Mouse (Mus musculus): ENCODE data around the gene Aldh16a1. TPM values are rescaled to one million over a fixed set of nuclear protein-coding genes. Genes with fewer than 3 reads are reported as not detected.
A peak's percentile ranks its signal among the peaks of the same experiment; 100 is the strongest.

Gene Aldh16a1
- polyA plus RNA-seq, 1 experiment from 2014 or later: 53.0 TPM

- WGBS: 46% methylated on average over 6 of the region's 6 CpGs
- DNase-seq (ENCODE audit: extremely low spot score, low spot score): no peak
- Histone ChIP-seq H3K4me3 (no peak overlapping the region), H3K4me1 (peaks cover 35% of the 10 kb centered on the region), H3K27ac (peak overlapping the region; percentile 63), H3K9me3 (no peaks in the 10 kb centered on the region), H3K36me3 (replicated peaks) (peaks cover 37% of the 10 kb centered on the region), H3K27me3 (ENCODE audit: poor library complexity, severe bottlenecking) (no peaks in the 10 kb centered on the region)
Observed at GRCm38 (mm10) chr7:45149545-45149944, 4.8 kb downstream of the Aldh16a1 start.

DNA sequence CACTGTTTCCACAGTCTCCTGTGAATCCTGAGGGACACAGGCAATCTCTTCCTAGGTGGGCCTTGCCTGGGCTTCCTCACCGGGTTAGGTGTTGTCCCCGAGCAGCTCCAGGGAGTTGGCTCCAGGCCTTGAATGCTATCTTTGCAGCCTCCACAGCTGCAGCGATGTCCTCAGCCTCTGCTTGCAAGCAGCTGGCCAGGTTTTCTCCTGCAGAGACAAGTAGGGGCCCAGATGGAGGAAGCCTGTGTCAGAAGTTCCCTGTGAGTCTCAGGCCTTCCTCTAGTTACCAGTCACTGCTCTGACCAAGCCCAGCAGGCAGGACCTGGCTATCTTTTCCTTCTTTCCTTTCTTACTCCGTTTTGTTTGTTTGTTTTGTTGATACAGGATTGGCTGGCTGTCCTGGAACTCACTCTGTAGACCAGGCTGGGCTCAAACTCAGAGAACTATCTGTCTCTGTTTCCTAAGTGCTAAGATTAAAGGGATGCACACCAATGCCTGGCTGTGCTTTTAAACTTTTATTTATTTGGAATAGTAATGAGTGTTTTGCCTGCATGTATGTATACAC is 5.8 kb downstream of the Aldh16a1 start:
- H3K4me3 ChIP-seq: no peak overlapping the region
- H3K27me3 ChIP-seq (ENCODE audit: poor library complexity, severe bottlenecking): no peaks in the 10 kb centered on the region
- 68% methylated on average over 4 of the region's 4 CpGs for WGBS
- H3K27ac ChIP-seq: no peak overlapping the region
- H3K36me3 ChIP-seq (replicated peaks): peaks cover 47% of the 10 kb centered on the region
- no peaks in the 10 kb centered on the region for H3K9me3 ChIP-seq
- no peak for DNase-seq (ENCODE audit: extremely low spot score, low spot score)
- peaks cover 32% of the 10 kb centered on the region for H3K4me1 ChIP-seq

DNA sequence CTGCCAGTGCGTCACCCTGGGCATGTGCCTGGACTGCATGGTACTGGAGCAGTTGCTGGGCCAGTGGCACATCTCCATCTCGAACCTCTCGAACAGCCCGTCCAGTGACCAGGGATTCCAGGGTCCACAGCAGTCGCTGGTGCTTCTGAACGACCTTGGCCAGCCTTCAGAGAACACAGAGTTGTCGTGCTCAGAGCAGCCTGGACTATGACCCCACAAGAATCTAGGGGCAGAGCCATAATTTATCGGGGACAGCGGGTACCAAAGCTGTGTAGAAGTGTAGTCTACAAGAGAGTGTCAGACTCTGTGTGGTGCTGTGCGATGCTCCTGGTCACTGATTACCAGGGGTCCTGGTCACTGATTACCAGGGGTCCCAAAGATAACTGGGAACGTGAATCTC is 6.5 kb downstream of the Aldh16a1 start:
- Histone ChIP-seq H3K27me3 (ENCODE audit: poor library complexity, severe bottlenecking) (no peaks in the 10 kb centered on the region), H3K4me1 (peaks cover 27% of the 10 kb centered on the region), H3K9me3 (no peaks in the 10 kb centered on the region), H3K4me3 (no peak overlapping the region), H3K36me3 (replicated peaks) (peaks cover 53% of the 10 kb centered on the region), H3K27ac (no peak overlapping the region)
- WGBS: 93% methylated on average over 11 of the region's 11 CpGs
- DNase-seq (ENCODE audit: extremely low spot score, low spot score): no peak

DNA sequence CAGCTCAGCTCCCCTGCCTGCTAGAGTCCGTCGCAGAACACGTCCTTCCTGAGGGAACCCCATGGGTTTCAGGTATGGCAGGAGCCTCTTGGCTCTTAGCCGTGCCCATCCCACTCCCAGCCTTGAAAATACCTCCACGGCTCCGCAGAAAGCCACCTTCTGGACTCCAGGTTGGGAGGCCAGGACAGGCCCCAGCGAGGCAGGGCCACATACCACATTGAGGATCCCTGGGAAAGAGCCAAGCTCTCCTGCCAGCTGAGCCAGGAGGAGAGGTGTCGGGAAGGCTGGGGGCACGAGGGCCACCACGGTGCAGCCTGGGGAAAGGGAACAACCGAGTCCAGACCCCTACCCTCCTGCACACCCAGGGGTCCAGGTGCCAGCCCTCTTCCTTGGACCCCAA is 7.1 kb downstream of the Aldh16a1 start:
- Histone ChIP-seq H3K4me1 (peaks cover 27% of the 10 kb centered on the region), H3K27ac (no peak overlapping the region), H3K4me3 (no peak overlapping the region), H3K27me3 (ENCODE audit: poor library complexity, severe bottlenecking) (no peaks in the 10 kb centered on the region), H3K9me3 (no peaks in the 10 kb centered on the region), H3K36me3 (replicated peaks) (peaks cover 60% of the 10 kb centered on the region)
- WGBS: 90% methylated on average over 11 of the region's 11 CpGs
- DNase-seq (ENCODE audit: extremely low spot score, low spot score): no peak

DNA sequence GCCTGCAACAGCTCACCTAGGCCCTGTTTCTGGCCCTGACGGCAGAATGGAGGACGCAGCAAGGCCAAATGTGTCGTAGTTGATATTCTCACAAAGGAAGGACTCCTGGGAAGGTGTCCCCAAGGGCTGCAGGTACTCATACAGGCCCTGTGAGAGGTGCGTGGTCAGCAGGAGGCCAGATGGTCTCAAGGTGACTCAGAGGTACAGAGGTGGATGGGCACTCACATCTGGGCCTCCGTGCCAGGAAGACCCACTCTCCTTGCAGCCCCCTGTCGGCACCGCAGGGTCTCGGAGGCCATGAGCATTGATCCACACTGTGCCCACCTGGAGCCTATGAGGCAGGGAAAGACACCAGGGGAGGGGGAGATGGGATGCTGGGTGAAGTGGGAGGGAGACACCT is 8.9 kb downstream of the Aldh16a1 start:
- H3K27me3 ChIP-seq (ENCODE audit: poor library complexity, severe bottlenecking): no peaks in the 10 kb centered on the region
- H3K4me1 ChIP-seq: peaks cover 14% of the 10 kb centered on the region
- no peaks in the 10 kb centered on the region for H3K9me3 ChIP-seq
- 97% methylated on average over 8 of the region's 8 CpGs for WGBS
- H3K36me3 ChIP-seq (replicated peaks): peaks cover 71% of the 10 kb centered on the region
- H3K4me3 ChIP-seq: no peak overlapping the region
- 0 out of 2 replicates have a peak overlapping the region, but pooled peaks have one; percentile 20 for H3K27ac ChIP-seq
- no peak for DNase-seq (ENCODE audit: extremely low spot score, low spot score)

DNA sequence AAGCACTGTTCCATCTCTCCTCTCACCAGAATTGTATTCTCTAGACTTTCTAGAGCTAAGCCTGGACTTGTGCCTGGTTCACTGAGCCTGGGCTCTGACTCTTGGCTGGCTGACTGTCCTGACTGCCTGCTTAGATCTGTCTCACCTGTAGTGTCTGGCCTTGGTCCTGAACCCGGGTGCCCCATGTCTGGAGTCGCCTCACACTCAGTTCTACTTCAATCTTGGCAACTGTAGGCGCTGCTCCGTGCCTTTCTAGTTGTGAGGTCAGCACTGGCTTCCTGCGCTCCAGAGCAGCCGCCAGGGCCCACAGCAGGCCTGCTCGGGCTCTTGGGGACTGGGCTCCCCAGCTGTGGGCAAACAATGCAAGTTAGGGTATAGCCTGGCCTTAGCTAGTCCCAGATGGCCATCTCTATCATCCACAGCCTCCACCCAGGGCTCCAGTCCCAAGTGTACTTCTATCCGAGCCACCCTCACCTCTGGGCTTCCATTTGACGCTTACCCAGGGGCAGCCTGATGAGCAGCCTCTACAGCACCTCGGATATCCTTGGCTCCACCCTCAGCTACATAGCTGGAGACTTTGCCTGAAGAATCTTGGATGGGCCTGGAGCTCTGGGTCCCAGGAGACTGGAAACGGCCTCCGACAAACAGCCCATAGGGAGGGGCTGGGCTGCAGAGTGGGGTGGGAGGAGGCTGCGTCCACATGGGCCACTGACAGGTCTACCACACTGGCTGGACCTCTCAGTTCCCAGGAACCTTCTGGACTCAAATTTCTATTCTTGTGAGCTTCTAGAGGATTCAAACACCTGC is 9.8 kb downstream of the Aldh16a1 start:
- Histone ChIP-seq H3K36me3 (replicated peaks) (peaks cover 71% of the 10 kb centered on the region), H3K27ac (no peak overlapping the region), H3K4me3 (no peak overlapping the region), H3K9me3 (no peaks in the 10 kb centered on the region), H3K27me3 (ENCODE audit: poor library complexity, severe bottlenecking) (no peaks in the 10 kb centered on the region), H3K4me1 (peaks cover 5% of the 10 kb centered on the region)
- WGBS: 91% methylated on average over 13 of the region's 13 CpGs
- DNase-seq (ENCODE audit: extremely low spot score, low spot score): no peak

DNA sequence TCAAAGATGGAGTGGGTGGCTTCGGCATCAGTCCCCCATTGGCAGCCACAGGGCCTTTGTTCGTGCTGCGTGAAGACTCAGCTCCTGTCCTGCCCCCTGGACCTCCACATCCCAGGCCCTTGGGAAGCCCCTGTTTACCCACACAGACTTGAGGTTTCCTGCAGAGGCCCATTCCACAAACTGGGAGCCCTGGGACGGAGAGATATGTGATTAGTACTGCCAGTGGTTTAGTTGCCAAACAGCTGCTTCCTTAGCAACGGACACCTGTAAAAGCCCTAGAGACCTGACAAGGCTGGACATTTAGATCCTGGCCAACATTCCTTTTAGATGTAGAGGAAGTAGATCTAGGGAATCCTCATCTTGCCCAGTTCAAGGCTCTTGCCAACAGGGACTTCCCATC is 12.5 kb downstream of the Aldh16a1 start:
- no peaks in the 10 kb centered on the region for H3K4me1 ChIP-seq
- no peak overlapping the region for H3K4me3 ChIP-seq
- peaks cover 10% of the 10 kb centered on the region for H3K27me3 ChIP-seq (ENCODE audit: poor library complexity, severe bottlenecking)
- no peaks in the 10 kb centered on the region for H3K9me3 ChIP-seq
- DNase-seq (ENCODE audit: extremely low spot score, low spot score): no peak
- WGBS: 88% methylated on average over 5 of the region's 5 CpGs
- H3K27ac ChIP-seq: no peak overlapping the region
- peaks cover 56% of the 10 kb centered on the region for H3K36me3 ChIP-seq (replicated peaks)

- peaks cover 52% of the 10 kb centered on the region for H3K36me3 ChIP-seq (replicated peaks)
- no peak overlapping the region for H3K27ac ChIP-seq
- DNase-seq (ENCODE audit: extremely low spot score, low spot score): no peak
- no peaks in the 10 kb centered on the region for H3K9me3 ChIP-seq
- H3K27me3 ChIP-seq (ENCODE audit: poor library complexity, severe bottlenecking): peaks cover 15% of the 10 kb centered on the region
- whole genome bisulfite sequencing: 89% methylated on average over 3 of the region's 3 CpGs
- no peak overlapping the region for H3K4me3 ChIP-seq
- H3K4me1 ChIP-seq: peaks cover 3% of the 10 kb centered on the region
Observed at GRCm38 (mm10) chr7:45141319-45141718, 13.1 kb downstream of the Aldh16a1 start.

DNA sequence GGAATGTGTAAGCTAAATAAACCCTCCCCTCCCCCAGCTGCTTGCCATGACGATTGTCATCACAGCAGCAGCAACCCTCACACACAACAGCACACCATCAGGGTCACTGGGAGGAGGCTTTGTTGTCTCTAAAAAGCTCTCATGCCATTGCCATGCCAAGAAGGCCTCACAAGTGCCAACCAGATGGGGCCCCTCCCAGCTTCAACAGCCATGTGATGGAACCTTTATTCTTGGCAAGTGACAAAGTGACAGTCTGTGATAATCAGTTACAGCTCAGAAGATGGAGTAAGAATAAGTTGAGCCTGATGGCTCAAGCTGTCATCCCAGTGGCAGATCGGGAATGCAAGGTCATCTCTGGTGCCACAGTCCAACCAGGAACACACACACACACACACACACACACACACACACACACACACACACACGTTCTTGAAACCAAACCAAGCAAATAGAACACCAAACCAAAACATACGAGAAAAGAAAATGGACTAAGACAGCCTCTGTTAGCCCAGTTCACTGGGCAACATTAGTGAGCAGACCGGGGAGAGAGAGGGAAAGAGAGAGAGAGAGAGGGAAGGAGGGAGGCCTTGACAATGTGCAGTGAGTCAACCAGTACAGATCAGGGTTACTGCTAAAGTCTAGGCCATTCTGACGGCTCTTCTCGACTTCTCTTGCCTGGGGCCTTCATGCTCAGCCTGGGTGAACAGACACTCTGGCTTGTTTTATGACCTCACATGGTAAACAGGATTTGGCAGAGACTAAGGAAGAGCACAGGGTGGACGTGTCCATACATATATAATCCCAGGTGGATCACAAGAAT is 14.3 kb downstream of the Aldh16a1 start:
- Histone ChIP-seq H3K27ac (no peak overlapping the region), H3K4me3 (no peak overlapping the region), H3K9me3 (no peaks in the 10 kb centered on the region), H3K4me1 (peaks cover 13% of the 10 kb centered on the region), H3K27me3 (ENCODE audit: poor library complexity, severe bottlenecking) (peaks cover 26% of the 10 kb centered on the region), H3K36me3 (replicated peaks) (peaks cover 40% of the 10 kb centered on the region)
- DNase-seq (ENCODE audit: extremely low spot score, low spot score): no peak
- WGBS: 81% methylated on average over 8 of the region's 8 CpGs

DNA sequence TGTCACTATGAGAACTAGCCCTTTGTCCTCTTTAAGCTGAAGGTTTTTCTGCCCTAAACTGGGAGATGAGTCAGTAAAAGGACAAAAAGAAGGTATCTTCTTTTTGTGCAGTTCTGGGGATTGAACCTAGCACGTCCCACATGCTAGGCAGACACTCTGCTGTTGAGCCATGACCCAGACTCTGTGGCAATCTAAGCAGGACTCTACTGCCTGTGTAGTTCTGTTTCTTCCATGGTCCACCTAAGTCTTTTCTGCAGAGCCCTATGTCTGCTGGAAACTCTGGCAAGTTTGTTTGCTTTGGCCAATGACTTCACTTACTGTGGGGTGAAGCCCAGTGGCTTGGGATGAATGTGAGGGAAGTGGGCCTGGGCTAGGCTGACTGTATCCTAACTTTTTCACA is 16.0 kb downstream of the Aldh16a1 start:
- no peaks in the 10 kb centered on the region for H3K9me3 ChIP-seq
- H3K4me3 ChIP-seq: no peak overlapping the region
- H3K27ac ChIP-seq: 0 out of 2 replicates have a peak overlapping the region, but pooled peaks have one; percentile 20
- H3K4me1 ChIP-seq: peaks cover 28% of the 10 kb centered on the region
- 81% methylated on average over 1 of the region's 1 CpGs for WGBS
- peaks cover 22% of the 10 kb centered on the region for H3K36me3 ChIP-seq (replicated peaks)
- peaks cover 39% of the 10 kb centered on the region for H3K27me3 ChIP-seq (ENCODE audit: poor library complexity, severe bottlenecking)
- no peak for DNase-seq (ENCODE audit: extremely low spot score, low spot score)

GRCm38 (mm10) chr7:45137171-45138006 is 17.0 kb downstream of the Aldh16a1 start:
- H3K27ac ChIP-seq: peak overlapping the region; percentile 56; the same call in 1 of the 2 replicates
- WGBS: 89% methylated on average over 12 of the region's 12 CpGs
- DNase-seq (ENCODE audit: extremely low spot score, low spot score): no peak

DNA sequence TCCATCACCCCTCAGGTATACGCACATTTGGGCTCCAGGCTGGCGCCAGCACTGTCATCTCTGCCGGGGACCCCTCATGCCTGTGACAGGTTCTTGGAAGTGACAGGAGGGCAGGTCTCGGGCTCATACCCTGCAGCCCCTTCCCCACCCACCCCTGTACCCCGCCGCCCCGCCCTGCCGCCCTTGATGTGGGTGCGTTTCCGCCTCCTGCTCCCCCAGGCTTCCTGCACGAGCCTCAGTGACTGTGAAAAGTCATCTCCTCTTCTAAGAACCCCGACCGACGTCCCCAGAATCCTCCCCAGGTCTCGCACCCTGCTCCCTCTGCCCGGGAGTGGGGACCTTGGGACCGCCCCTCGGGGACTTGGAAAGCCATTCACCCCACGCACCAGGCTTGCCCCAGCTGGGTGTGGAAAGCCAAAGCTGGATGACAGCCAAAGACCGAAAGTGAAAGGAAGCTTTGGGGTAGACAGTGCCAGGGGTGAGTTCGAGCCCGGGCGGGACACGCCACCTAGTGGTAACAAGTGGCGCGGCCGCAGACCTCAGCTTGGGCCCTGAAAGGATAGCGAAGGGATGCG is 18.3 kb downstream of the Aldh16a1 start, which contains the start of the genes Gm45713 and Flt3l:
Gene Gm45713 (minus strand): TSS at position 239 of the 575 bp plus-strand sequence.
Gene Flt3l (minus strand): TSS at position 440 of the 575 bp plus-strand sequence.
- peaks cover 44% of the 10 kb centered on the region for H3K27me3 ChIP-seq (ENCODE audit: poor library complexity, severe bottlenecking)
- peak within 1 kb of the TSS; percentile 68 for H3K27ac ChIP-seq
- H3K36me3 ChIP-seq (replicated peaks): no peaks in the 10 kb centered on the region
- 5% methylated on average over 29 of the region's 29 CpGs for WGBS
- peak; percentile 79 for DNase-seq (ENCODE audit: extremely low spot score, low spot score)
- peaks cover 28% of the 10 kb centered on the region for H3K4me1 ChIP-seq
- H3K4me3 ChIP-seq: peak within 1 kb of the TSS; percentile 55
- no peaks in the 10 kb centered on the region for H3K9me3 ChIP-seq

More at GRCm38 (mm10) chr7:45137171-45138006, 17.0 kb downstream of the Aldh16a1 start:
- peaks cover 39% of the 10 kb centered on the region for H3K27me3 ChIP-seq (ENCODE audit: poor library complexity, severe bottlenecking)
- peaks cover 13% of the 10 kb centered on the region for H3K36me3 ChIP-seq (replicated peaks)
- no peaks in the 10 kb centered on the region for H3K9me3 ChIP-seq
- no peak overlapping the region for H3K4me3 ChIP-seq
- peaks cover 28% of the 10 kb centered on the region for H3K4me1 ChIP-seq
